Mouse (Mus musculus) lung, postnatal 0 days (tissue): ENCODE data around the gene Rec114.

Experiments
- CTCF ChIP-seq: IDR thresholded peaks from 2 replicates; pipeline ENCODE4 v1.5.1; 2016; ENCODE audit warnings: antibody characterized with exemption, mild to moderate bottlenecking
- EP300 ChIP-seq: IDR thresholded peaks from 2 replicates; pipeline ENCODE4 v1.6.1; 2016; ENCODE audit warnings: antibody characterized with exemption, mild to moderate bottlenecking, control low read depth

DNA sequence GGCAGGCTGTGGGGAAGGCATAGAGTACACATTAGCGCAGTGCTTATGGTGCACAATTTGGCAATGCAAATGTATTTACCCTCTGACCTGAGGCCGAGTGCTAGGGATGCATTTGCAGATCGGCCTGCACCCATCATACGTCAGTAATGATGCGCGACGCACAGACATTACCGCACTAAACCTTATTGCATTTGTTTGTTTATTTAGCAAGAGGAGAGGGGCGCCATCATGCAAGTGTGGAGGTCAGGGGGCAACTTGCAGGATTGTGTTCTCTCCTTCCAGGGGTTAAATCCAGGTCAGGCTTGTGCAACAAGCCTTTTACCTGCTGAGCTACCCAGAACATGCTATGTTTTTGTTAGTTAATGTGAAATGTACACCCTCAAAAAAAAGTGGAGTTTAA is 76.5 kb downstream of the Rec114 start:
- TF ChIP-seq CTCF (no peak), EP300 (no peak)
